Mouse (Mus musculus) bone marrow, adult 2 months (tissue): ENCODE measurements around the gene Duxf3.

Experiments used
- CTCF ChIP-seq: fragments of 200-500 bp; IDR thresholded peaks from 2 replicates; pipeline ENCODE4 v1.5.1; 2011; ENCODE audit warnings: low read length, control low read depth; ENCODE audit not compliant: control insufficient read depth, insufficient read depth
- POLR2A ChIP-seq: fragments of 200-500 bp; IDR thresholded peaks from 2 replicates; pipeline ENCODE4 v1.6.1; 2011; ENCODE audit warnings: low read depth, mild to moderate bottlenecking, control low read depth, low read length, borderline replicate concordance; ENCODE audit not compliant: control insufficient read depth

DNA sequence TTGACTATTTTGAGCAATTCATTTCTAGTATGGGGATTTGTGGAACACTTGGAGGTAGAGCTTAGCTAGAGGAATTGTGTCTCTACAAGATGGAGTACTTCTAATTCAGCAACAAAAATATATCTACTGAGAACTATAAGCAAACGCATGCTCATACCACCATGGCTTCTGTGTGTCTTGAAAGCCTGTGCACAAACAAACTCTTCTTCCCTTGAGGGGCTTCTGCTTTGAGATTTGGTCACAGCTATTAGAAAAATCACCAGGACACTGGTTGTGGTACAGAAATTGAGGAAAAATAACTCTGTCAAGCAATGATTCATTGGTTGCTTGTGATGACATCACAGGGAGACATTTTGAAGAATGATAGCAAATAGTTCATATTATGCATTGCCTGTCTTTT, 17.1 kb downstream of the Duxf3 start:
- no peak for TF ChIP-seq POLR2A
- TF ChIP-seq CTCF, result no peak
